Mouse (Mus musculus): ENCODE data around the gene Mprip. TPM values are rescaled to one million over a fixed set of nuclear protein-coding genes. Genes with fewer than 3 reads are reported as not detected.
A peak's percentile ranks its signal among the peaks of the same experiment; 100 is the strongest.
"Not testable (repeated sequence)": the region's sequence is repeated elsewhere in the genome, so short reads cannot be mapped to it uniquely, and the experiment has no call there.

Mprip gene
- total RNA-seq, 1 experiment from 2014 or later, result 142 TPM

- no peak for ATAC-seq (replicated peaks in 1 of 2; ENCODE audit: insufficient read depth in 1 of 2, low FRiP score in 2 of 2, low TSS enrichment in 1 of 2, low read depth in 1 of 2, poor library complexity in 2 of 2, severe bottlenecking in 2 of 2)
These were observed 18.7 kb upstream of the Mprip start for GRCm38 (mm10) chr11:59642420-59642819.

DNA sequence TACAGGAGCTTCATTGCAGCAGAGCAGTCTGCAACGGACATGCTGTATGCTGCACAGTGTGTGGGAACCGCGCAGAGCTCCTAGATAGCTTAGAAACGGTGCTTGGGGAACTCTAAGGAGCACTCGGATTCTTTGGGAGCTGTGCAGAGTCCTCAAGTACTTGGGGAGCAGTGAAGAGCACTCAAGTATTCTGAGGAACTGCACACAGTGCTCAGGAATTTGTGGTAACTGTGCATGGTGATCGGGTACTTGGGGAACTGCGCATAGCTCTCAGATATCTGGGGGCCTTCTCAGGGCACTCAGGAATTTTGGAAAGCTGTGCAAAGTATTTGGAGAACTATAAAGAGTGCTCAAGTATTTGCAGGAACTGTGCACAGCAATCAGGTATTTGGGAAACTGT is 16.1 kb upstream of the Mprip start:
- ATAC-seq (replicated peaks in 1 of 2; ENCODE audit: insufficient read depth in 1 of 2, low FRiP score in 2 of 2, low TSS enrichment in 1 of 2, low read depth in 1 of 2, poor library complexity in 2 of 2, severe bottlenecking in 2 of 2), result no peak

GRCm38 (mm10) chr11:59649058-59649457 is 12.0 kb upstream of the Mprip start:
- ATAC-seq (replicated peaks in 1 of 2; ENCODE audit: insufficient read depth in 1 of 2, low FRiP score in 2 of 2, low TSS enrichment in 1 of 2, low read depth in 1 of 2, poor library complexity in 2 of 2, severe bottlenecking in 2 of 2), result no peak

DNA sequence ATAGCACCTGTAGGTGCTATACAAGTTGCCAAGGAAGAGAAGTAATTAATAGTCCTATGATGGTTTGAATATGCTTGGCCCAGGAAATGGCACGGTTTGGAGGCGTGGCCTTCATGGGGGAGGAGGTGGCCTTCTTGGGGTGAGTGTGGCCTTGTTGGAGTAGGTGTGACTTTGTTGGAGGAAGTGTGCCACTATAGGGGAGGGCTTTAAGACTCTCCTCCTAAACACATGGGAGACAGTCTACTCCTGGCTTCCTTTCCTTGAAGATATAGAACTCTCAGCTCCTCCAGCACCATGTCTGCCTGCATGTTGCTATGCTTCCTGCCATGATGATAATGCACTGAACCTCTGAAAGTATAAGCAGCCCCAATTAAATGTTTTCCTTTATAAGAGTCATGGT is 8.1 kb upstream of the Mprip start:
- no peak for ATAC-seq (replicated peaks in 1 of 2; ENCODE audit: insufficient read depth in 1 of 2, low FRiP score in 2 of 2, low TSS enrichment in 1 of 2, low read depth in 1 of 2, poor library complexity in 2 of 2, severe bottlenecking in 2 of 2)

- ATAC-seq (replicated peaks in 1 of 2; ENCODE audit: insufficient read depth in 1 of 2, low FRiP score in 2 of 2, low TSS enrichment in 1 of 2, low read depth in 1 of 2, poor library complexity in 2 of 2, severe bottlenecking in 2 of 2), result no peak
These were observed 7.6 kb upstream of the Mprip start for GRCm38 (mm10) chr11:59653547-59653946.

GRCm38 (mm10) chr11:59655337-59655736 is 5.8 kb upstream of the Mprip start:
- no peak for ATAC-seq (replicated peaks in 1 of 2; ENCODE audit: insufficient read depth in 1 of 2, low FRiP score in 2 of 2, low TSS enrichment in 1 of 2, low read depth in 1 of 2, poor library complexity in 2 of 2, severe bottlenecking in 2 of 2)

- ATAC-seq (replicated peaks in 1 of 2; ENCODE audit: insufficient read depth in 1 of 2, low FRiP score in 2 of 2, low TSS enrichment in 1 of 2, low read depth in 1 of 2, poor library complexity in 2 of 2, severe bottlenecking in 2 of 2), result no peak
These were observed 5.1 kb upstream of the Mprip start for GRCm38 (mm10) chr11:59656016-59656415.

GRCm38 (mm10) chr11:59661601-59662248 is 620 bp downstream of the Mprip start:
- ATAC-seq (replicated peaks in 1 of 2; ENCODE audit: insufficient read depth in 1 of 2, low FRiP score in 2 of 2, low TSS enrichment in 1 of 2, low read depth in 1 of 2, poor library complexity in 2 of 2, severe bottlenecking in 2 of 2), result no peak

GRCm38 (mm10) chr11:59662249-59662788 is 1.2 kb downstream of the Mprip start:
- peak; percentile 88 to 96 for ATAC-seq (replicated peaks in 1 of 2; ENCODE audit: insufficient read depth in 1 of 2, low FRiP score in 2 of 2, low TSS enrichment in 1 of 2, low read depth in 1 of 2, poor library complexity in 2 of 2, severe bottlenecking in 2 of 2)

DNA sequence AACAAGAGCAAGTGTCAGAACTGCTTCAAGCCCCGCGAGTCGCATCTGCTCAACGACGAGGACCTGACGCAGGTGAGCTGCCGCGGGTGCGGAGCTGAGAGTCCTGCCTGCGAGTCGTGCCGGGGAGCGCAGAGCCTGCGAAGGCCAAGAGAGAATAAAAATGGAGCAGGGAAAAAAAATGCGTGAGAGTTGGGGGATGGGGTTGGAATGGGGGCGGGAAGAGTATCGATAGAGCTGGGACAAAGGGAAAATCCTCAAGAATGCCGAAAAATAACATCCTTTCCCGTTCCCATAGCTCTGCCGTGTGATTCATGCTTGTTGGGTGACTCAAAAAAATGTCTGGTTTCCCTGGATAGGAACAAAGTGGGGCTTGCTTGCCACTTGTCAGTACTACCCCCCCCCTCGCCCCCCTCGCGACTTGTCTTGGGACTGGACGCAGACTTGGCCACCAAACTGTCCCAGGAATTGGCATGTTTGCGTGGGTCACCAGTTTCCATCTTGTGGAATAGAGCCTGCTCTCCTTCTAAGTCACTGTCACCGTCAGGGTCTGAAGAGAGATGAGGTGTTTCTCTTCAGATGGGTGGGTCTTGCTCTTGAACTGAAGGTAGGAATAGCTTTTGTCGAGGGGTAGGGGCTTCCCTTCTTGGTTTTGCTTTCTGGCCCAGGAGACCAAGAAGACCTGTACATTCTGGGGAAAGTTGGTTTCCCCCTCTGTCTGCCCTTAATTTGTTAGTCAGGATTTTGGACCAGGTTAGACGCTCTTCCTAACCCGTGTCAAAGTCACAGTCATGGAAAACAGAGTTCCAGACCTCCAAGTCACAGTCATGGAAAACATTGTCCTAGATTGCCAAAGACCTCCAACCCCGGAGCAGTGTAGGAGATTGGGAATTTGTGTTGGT is 2.0 kb downstream of the Mprip start:
- no peak for ATAC-seq (replicated peaks in 1 of 2; ENCODE audit: insufficient read depth in 1 of 2, low FRiP score in 2 of 2, low TSS enrichment in 1 of 2, low read depth in 1 of 2, poor library complexity in 2 of 2, severe bottlenecking in 2 of 2)

GRCm38 (mm10) chr11:59663776-59664320 is 2.7 kb downstream of the Mprip start:
- ATAC-seq (replicated peaks in 1 of 2; ENCODE audit: insufficient read depth in 1 of 2, low FRiP score in 2 of 2, low TSS enrichment in 1 of 2, low read depth in 1 of 2, poor library complexity in 2 of 2, severe bottlenecking in 2 of 2), result no peak

DNA sequence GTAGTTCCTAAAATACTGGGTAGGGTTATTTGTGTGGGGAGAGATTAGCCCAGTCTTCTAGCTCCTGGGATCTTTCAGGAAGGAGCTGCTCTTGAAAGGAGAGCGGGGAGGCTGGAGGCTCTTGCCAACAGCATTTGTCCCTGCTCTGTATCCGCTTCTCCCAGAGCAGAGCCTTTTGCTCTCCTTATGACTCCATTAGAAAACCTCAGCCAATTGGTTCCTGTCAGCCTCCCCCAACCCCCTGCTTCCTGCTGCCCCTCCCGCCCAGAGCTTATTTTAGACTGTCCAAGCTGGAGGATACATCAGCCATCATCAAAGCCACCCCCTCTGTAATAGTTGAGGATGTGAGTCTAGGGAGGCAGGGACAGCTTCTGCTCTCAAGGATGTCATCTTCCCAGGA is 3.7 kb downstream of the Mprip start:
- no peak for ATAC-seq (replicated peaks in 1 of 2; ENCODE audit: insufficient read depth in 1 of 2, low FRiP score in 2 of 2, low TSS enrichment in 1 of 2, low read depth in 1 of 2, poor library complexity in 2 of 2, severe bottlenecking in 2 of 2)

- peak; percentile 21 to 49; a peak in 2 of 4 replicates for ATAC-seq (replicated peaks in 1 of 2; ENCODE audit: insufficient read depth in 1 of 2, low FRiP score in 2 of 2, low TSS enrichment in 1 of 2, low read depth in 1 of 2, poor library complexity in 2 of 2, severe bottlenecking in 2 of 2)
These were observed 10.1 kb downstream of the Mprip start for GRCm38 (mm10) chr11:59671049-59671693.

DNA sequence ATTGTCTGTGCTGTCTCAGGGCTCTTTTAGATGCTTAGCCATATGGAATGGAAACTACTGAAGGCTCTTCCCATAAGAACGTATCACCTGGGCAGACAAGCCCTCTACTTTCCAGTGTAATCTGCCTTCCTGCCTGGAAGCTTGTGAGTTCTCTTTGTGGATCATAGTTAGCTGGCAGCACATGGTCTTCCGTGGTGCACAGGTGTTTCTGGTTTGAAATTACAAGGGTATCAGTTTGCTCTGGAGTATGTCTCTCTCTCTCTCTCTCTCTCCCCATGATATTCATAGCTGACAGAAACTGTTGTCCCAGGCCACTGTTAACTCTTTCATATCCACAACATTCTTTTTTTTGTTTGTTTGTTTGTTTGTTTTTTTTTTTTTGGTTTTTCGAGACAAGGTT is 12.9 kb downstream of the Mprip start:
- ATAC-seq (replicated peaks in 1 of 2; ENCODE audit: insufficient read depth in 1 of 2, low FRiP score in 2 of 2, low TSS enrichment in 1 of 2, low read depth in 1 of 2, poor library complexity in 2 of 2, severe bottlenecking in 2 of 2), result no peak

DNA sequence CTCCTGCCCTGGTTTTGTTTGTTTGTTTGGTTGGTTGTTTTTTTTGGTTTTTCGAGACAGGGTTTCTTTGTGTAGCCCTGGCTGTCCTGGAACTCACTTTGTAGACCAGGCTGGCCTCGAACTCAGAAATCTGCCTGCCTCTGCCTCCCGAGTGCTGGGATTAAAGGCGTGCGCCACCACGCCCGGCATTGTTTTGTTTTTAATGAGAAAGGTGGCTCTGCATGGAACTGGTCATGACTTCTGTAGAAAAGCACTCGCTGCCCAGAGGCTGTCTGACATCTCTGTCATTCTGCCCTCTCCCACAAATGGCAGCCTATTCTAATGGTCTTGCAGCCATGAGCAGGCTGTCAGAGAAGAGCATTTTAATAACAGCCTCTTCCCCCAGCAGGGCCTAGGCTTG is 13.6 kb downstream of the Mprip start:
- not testable (repeated sequence) for ATAC-seq (replicated peaks in 1 of 2; ENCODE audit: insufficient read depth in 1 of 2, low FRiP score in 2 of 2, low TSS enrichment in 1 of 2, low read depth in 1 of 2, poor library complexity in 2 of 2, severe bottlenecking in 2 of 2)

GRCm38 (mm10) chr11:59677767-59678166 is 16.7 kb downstream of the Mprip start:
- ATAC-seq (replicated peaks in 1 of 2; ENCODE audit: insufficient read depth in 1 of 2, low FRiP score in 2 of 2, low TSS enrichment in 1 of 2, low read depth in 1 of 2, poor library complexity in 2 of 2, severe bottlenecking in 2 of 2), result no peak

DNA sequence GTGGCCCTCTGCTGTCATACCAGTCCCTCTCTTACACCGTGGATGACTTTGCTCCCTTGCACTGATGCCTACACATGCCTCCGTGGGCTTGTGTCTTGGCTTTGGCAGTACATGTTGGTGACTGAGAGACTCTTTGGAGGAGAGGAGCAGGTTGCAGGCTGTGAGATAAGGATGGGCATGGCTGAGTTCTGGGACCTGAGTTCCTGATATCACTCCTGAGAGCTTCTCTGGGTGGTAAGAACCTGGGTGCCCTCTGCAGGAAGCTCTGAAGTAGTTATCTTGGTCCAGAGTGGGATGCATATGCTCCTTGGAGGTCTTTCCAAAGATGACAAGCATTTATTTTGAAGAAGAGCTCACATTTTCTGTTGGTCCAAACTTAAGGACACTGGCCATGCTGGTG is 17.6 kb downstream of the Mprip start:
- ATAC-seq (replicated peaks in 1 of 2; ENCODE audit: insufficient read depth in 1 of 2, low FRiP score in 2 of 2, low TSS enrichment in 1 of 2, low read depth in 1 of 2, poor library complexity in 2 of 2, severe bottlenecking in 2 of 2), result no peak

- ATAC-seq (replicated peaks in 1 of 2; ENCODE audit: insufficient read depth in 1 of 2, low FRiP score in 2 of 2, low TSS enrichment in 1 of 2, low read depth in 1 of 2, poor library complexity in 2 of 2, severe bottlenecking in 2 of 2), result no peak
These were observed 19.0 kb downstream of the Mprip start for GRCm38 (mm10) chr11:59680111-59680510.

Measured in hematopoietic stem cell, adult 5-6 weeks (primary cell).